Mouse (Mus musculus): ENCODE data around the gene Tmem183a. TPM values are rescaled to one million over a fixed set of nuclear protein-coding genes. Genes with fewer than 3 reads are reported as not detected.
A peak's percentile ranks its signal among the peaks of the same experiment; 100 is the strongest.

Gene Tmem183a
- total and polyA plus RNA-seq, 3 experiments = 54.2 to 131 (median 82.7) TPM

GRCm38 (mm10) chr1:134304940-134305339 lies 56.8 kb downstream of the Tmem183a start:
- Histone ChIP-seq H3K36me3 (ENCODE audit: control insufficient read depth in 1 of 2, insufficient read depth in 2 of 2, low read length in 2 of 2) (peaks cover 0 to 9% of the 10 kb centered on the region in 2 experiments; a peak in 2 of 4 replicates), H3K79me2 (ENCODE audit: control insufficient read depth, insufficient read depth, low read length, poor library complexity) (no peaks in the 10 kb centered on the region), H3K9me3 (replicated peaks; ENCODE audit: insufficient read depth, low read length) (no peaks in the 10 kb centered on the region), H3K4me3 (ENCODE audit: control insufficient read depth in 1 of 2, insufficient read depth in 1 of 2, low read depth in 2 of 2, low read length in 2 of 2) (no peak overlapping the region), H3K4me1 (ENCODE audit: control insufficient read depth in 1 of 2, insufficient read depth in 2 of 2, low read length in 2 of 2) (peaks cover 4 to 11% of the 10 kb centered on the region in 2 experiments; a peak in 3 of 4 replicates), H3K27ac (ENCODE audit: control insufficient read depth, low read depth, low read length) (no peak overlapping the region), H3K27me3 (ENCODE audit: control insufficient read depth in 1 of 2, insufficient read depth in 2 of 2, low read length in 2 of 2) (peaks cover 0 to 4% of the 10 kb centered on the region in 2 experiments; a peak in 3 of 4 replicates), H3K9ac (ENCODE audit: control insufficient read depth, low read depth, low read length, poor library complexity, severe bottlenecking) (no peak overlapping the region)
- TF ChIP-seq SIN3A (IDR thresholded peaks at IDR 0.05; ENCODE audit: low read length) (no peak), TBP (IDR thresholded peaks at IDR 0.05; ENCODE audit: low read depth, low read length) (no peak), TAL1 (IDR thresholded peaks at IDR 0.05; ENCODE audit: low read length) (no peak), EP300 (IDR thresholded peaks at IDR 0.05; ENCODE audit: low read depth in 1 of 2, low read length in 2 of 2) (no peak), NRF1 (IDR thresholded peaks at IDR 0.05; ENCODE audit: insufficient read depth, low read depth, low read length, poor library complexity, severe bottlenecking) (no peak), POLR2A (IDR thresholded peaks at IDR 0.05; ENCODE audit: control insufficient read depth in 1 of 2, insufficient read depth in 1 of 2, low read depth in 1 of 2, low read length in 2 of 2, poor library complexity in 1 of 2) (no peak), MAFK (IDR thresholded peaks at IDR 0.05; ENCODE audit: borderline replicate concordance, low read depth, low read length) (no peak), UBTF (IDR thresholded peaks at IDR 0.05; ENCODE audit: borderline replicate concordance, insufficient read depth, low read depth, low read length) (no peak), GABPA (IDR thresholded peaks at IDR 0.05; ENCODE audit: low read depth, low read length) (no peak), USF2 (IDR thresholded peaks at IDR 0.05; ENCODE audit: borderline replicate concordance in 1 of 2, insufficient read depth in 1 of 2, low read depth in 1 of 2, low read length in 2 of 2) (no peak)
- no peak for DNase-seq (ENCODE audit: low read depth, low spot score)

- TF ChIP-seq MAFK (IDR thresholded peaks at IDR 0.05; ENCODE audit: borderline replicate concordance, low read depth, low read length) (no peak), USF2 (IDR thresholded peaks at IDR 0.05; ENCODE audit: borderline replicate concordance in 1 of 2, insufficient read depth in 1 of 2, low read depth in 1 of 2, low read length in 2 of 2) (no peak), MXI1 (IDR thresholded peaks at IDR 0.05; ENCODE audit: low read depth, low read length) (no peak), MYC (IDR thresholded peaks at IDR 0.05; ENCODE audit: low read depth, low read length) (no peak), GATA1 (IDR thresholded peaks at IDR 0.05; ENCODE audit: low read depth, low read length) (no peak), RAD21 (IDR thresholded peaks at IDR 0.05; ENCODE audit: low read depth, low read length) (no peak), TCF12 (IDR thresholded peaks at IDR 0.05; ENCODE audit: low read depth, low read length) (no peak), MAZ (IDR thresholded peaks at IDR 0.05; ENCODE audit: low read depth, low read length) (no peak), ELF1 (IDR thresholded peaks at IDR 0.05; ENCODE audit: low read depth, low read length) (peak; percentile 82), POLR2A (IDR thresholded peaks at IDR 0.05; ENCODE audit: control insufficient read depth in 1 of 2, insufficient read depth in 1 of 2, low read depth in 1 of 2, low read length in 2 of 2, poor library complexity in 1 of 2) (peak in 1 of 2 experiments; percentile 41; a peak in 1 of 4 replicates), USF1 (IDR thresholded peaks at IDR 0.05; ENCODE audit: low read depth, low read length) (no peak), ETS1 (IDR thresholded peaks at IDR 0.05; ENCODE audit: low read depth, low read length) (no peak), GABPA (IDR thresholded peaks at IDR 0.05; ENCODE audit: low read depth, low read length) (no peak), HCFC1 (IDR thresholded peaks at IDR 0.05; ENCODE audit: low read depth, low read length) (peak; percentile 70), CHD2 (IDR thresholded peaks at IDR 0.05; ENCODE audit: low read length) (no peak), TBP (IDR thresholded peaks at IDR 0.05; ENCODE audit: low read depth, low read length) (peak; percentile 54; the same call in 1 of the 2 replicates), EP300 (IDR thresholded peaks at IDR 0.05; ENCODE audit: low read depth in 1 of 2, low read length in 2 of 2) (no peak), MYB (IDR thresholded peaks at IDR 0.05; ENCODE audit: low read depth, low read length) (no peak; the same call in 1 of the 2 replicates), ZMIZ1 (IDR thresholded peaks at IDR 0.05; ENCODE audit: low read depth, low read length) (no peak), KAT2A (conservative IDR thresholded peaks at IDR 0.05; ENCODE audit: low read depth, low read length) (no peak)
- H3K79me2 ChIP-seq (ENCODE audit: control insufficient read depth, insufficient read depth, low read length, poor library complexity) = no peaks in the 10 kb centered on the region
- peaks cover 0 to 9% of the 10 kb centered on the region in 2 experiments; a peak in 2 of 4 replicates for H3K36me3 ChIP-seq (ENCODE audit: control insufficient read depth in 1 of 2, insufficient read depth in 2 of 2, low read length in 2 of 2)
Observed at GRCm38 (mm10) chr1:134302568-134303238, 59.1 kb downstream of the Tmem183a start.

More at GRCm38 (mm10) chr1:134302568-134303238, 59.1 kb downstream of the Tmem183a start:
- Histone ChIP-seq H3K9ac (ENCODE audit: control insufficient read depth, low read depth, low read length, poor library complexity, severe bottlenecking) (0 out of 2 replicates have a peak overlapping the region, but pooled peaks have one; percentile 17), H3K27me3 (ENCODE audit: control insufficient read depth in 1 of 2, insufficient read depth in 2 of 2, low read length in 2 of 2) (peaks cover 0 to 4% of the 10 kb centered on the region in 2 experiments; a peak in 3 of 4 replicates), H3K27ac (ENCODE audit: control insufficient read depth, low read depth, low read length) (peak overlapping the region; percentile 54), H3K9me3 (replicated peaks; ENCODE audit: insufficient read depth, low read length) (no peaks in the 10 kb centered on the region), H3K4me3 (ENCODE audit: control insufficient read depth in 1 of 2, insufficient read depth in 1 of 2, low read depth in 2 of 2, low read length in 2 of 2) (no peak overlapping the region), H3K4me1 (ENCODE audit: control insufficient read depth in 1 of 2, insufficient read depth in 2 of 2, low read length in 2 of 2) (peaks cover 4 to 11% of the 10 kb centered on the region in 2 experiments; a peak in 3 of 4 replicates)
- peak; percentile 87 for DNase-seq (ENCODE audit: low read depth, low spot score)

Measured in MEL (cell line).